Mouse (Mus musculus) kidney, adult 2 months (tissue): ENCODE measurements around the gene Ergic1. TPM values are rescaled to one million over a fixed set of nuclear protein-coding genes. Genes with fewer than 3 reads are reported as not detected.

ENCODE experiments used
- DNase-seq: peaks from one replicate; pipeline ENCODE4 v3.0.0; 2021
- H3K27ac ChIP-seq: fragments of 200-500 bp; 2 replicates; pipeline ENCODE4 v1.5.1; 2012; ENCODE audit warnings: low read depth, low read length, control low read depth, inconsistent platforms; ENCODE audit not compliant: insufficient read depth
- H3K27me3 ChIP-seq: fragments of 200-500 bp; replicated peaks from 2 replicates; pipeline ENCODE4 v1.6.1; 2012; ENCODE audit warnings: mild to moderate bottlenecking, moderate library complexity, low read length, inconsistent platforms; ENCODE audit not compliant: control insufficient read depth, insufficient read depth
- H3K36me3 ChIP-seq: fragments of 200-500 bp; 2 replicates; pipeline ENCODE4 v1.6.1; 2012; ENCODE audit warnings: mild to moderate bottlenecking, moderate library complexity, low read length, inconsistent platforms; ENCODE audit not compliant: control insufficient read depth, insufficient read depth
- H3K4me1 ChIP-seq: fragments of 200-500 bp; 2 replicates; pipeline ENCODE4 v1.6.1; 2011; ENCODE audit warnings: low read length; ENCODE audit not compliant: control insufficient read depth, insufficient read depth
- H3K4me3 ChIP-seq: fragments of 200-500 bp; 2 replicates; pipeline ENCODE4 v1.5.1; 2011; ENCODE audit warnings: mild to moderate bottlenecking, low read depth, low read length, control low read depth; ENCODE audit not compliant: insufficient read depth
- CTCF ChIP-seq: fragments of 200-500 bp; conservative IDR thresholded peaks from 2 replicates; pipeline ENCODE4 v1.5.1; 2011; ENCODE audit warnings: low read depth, mild to moderate bottlenecking, control low read depth, low read length, moderate library complexity, mixed read lengths; ENCODE audit not compliant: insufficient read depth, insufficient read length
- POLR2A ChIP-seq: fragments of 200-500 bp; IDR thresholded peaks from one replicate; pipeline ENCODE4 v1.6.1; 2011; ENCODE audit warnings: low read depth, low read length, control low read depth
- WGBS: fragments of 180-500 bp; shearing (Covaris S2); methylation state at CpG from one replicate; pipeline ENCODE4 v1.1.7; 2018; 5-methylcytosine and 5-hydroxymethylcytosine counted together
- polyA plus RNA-seq: library from polyadenylated mRNA; depleted of rRNA; stranded (reverse); fragments of >200 nt; gene quantifications from 2 replicates; pipeline ENCODE4 v1.2.3, GENCODE M21; 2012

Ergic1 gene
- polyA plus RNA-seq, 1 experiment = 131 TPM

DNA sequence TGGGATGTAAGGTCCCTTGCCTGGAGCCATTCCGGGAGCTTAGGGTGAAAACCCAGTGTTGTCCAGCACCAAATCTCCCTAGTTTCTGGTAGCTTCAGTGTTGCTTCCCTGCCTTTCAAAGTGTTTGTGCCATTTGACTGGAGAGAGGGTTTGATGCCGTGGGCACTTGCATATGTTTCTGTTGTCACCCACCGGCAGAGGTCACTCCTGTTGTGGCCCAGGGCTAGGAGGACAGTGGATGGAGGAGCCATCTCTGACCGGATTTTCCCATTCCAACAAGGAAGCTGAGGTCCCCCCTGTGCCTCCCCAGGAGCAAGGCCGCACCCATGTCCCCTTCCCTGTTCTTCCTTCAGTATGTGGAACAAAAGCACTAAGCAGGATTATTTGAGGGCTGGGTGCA, 128.9 kb downstream of the Ergic1 start:
- Histone ChIP-seq H3K4me1 (peaks cover 19% of the 10 kb centered on the region), H3K4me3 (no peak overlapping the region), H3K27ac (peak overlapping the region; percentile 63; the same call in 1 of the 2 replicates), H3K27me3 (no peaks in the 10 kb centered on the region), H3K36me3 (no peaks in the 10 kb centered on the region)
- WGBS = 78% methylated on average over 5 of the region's 5 CpGs
- no peak for DNase-seq
- no peak for TF ChIP-seq POLR2A
- TF ChIP-seq CTCF = no peak

GRCm38 (mm10) chr17:26691110-26691509, 129.8 kb downstream of the Ergic1 start:
- TF ChIP-seq CTCF (no peak), POLR2A (no peak)
- H3K27ac ChIP-seq = peak overlapping the region; percentile 58
- H3K36me3 ChIP-seq = no peaks in the 10 kb centered on the region
- no peak overlapping the region for H3K4me3 ChIP-seq
- WGBS = 65% methylated on average over 7 of the region's 7 CpGs
- peak; percentile 55 for DNase-seq
- peaks cover 19% of the 10 kb centered on the region for H3K4me1 ChIP-seq
- no peaks in the 10 kb centered on the region for H3K27me3 ChIP-seq

- WGBS = 49% methylated on average over 7 of the region's 7 CpGs
- H3K36me3 ChIP-seq = no peaks in the 10 kb centered on the region
- peak; percentile 51 for DNase-seq
- peak overlapping the region; percentile 80 for H3K27ac ChIP-seq
- H3K4me3 ChIP-seq = no peak overlapping the region
- no peaks in the 10 kb centered on the region for H3K27me3 ChIP-seq
- peaks cover 16% of the 10 kb centered on the region for H3K4me1 ChIP-seq
- TF ChIP-seq POLR2A = no peak
- no peak for TF ChIP-seq CTCF
Measured at GRCm38 (mm10) chr17:26693424-26693823, 132.1 kb downstream of the Ergic1 start.

DNA sequence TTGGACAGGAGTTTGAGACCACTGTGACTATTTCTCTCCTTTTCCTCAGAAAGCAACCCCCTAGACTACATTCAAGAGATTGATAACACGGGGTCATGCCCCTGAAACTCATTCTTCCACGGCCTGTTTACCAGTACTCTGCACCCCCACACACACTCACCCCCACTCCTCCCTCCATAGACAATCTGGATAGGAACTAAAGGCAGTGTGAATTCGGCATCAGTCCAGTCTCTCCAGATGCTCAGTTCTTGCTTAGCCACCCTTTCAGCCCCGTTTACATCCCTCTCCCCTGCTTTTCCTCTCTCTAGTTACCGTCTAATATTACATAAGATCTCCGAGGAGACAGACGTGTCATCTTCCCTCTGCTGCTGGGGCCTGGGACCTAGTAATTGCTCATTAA, 132.9 kb downstream of the Ergic1 start:
- 49% methylated on average over 7 of the region's 7 CpGs for WGBS
- peaks cover 16% of the 10 kb centered on the region for H3K4me1 ChIP-seq
- H3K36me3 ChIP-seq = no peaks in the 10 kb centered on the region
- TF ChIP-seq POLR2A (no peak), CTCF (no peak)
- no peak overlapping the region for H3K27ac ChIP-seq
- H3K27me3 ChIP-seq = no peaks in the 10 kb centered on the region
- no peak overlapping the region for H3K4me3 ChIP-seq
- no peak for DNase-seq

GRCm38 (mm10) chr17:26695193-26695592, 133.9 kb downstream of the Ergic1 start:
- Histone ChIP-seq H3K36me3 (no peaks in the 10 kb centered on the region), H3K4me3 (no peak overlapping the region), H3K4me1 (peaks cover 14% of the 10 kb centered on the region), H3K27ac (no peak overlapping the region), H3K27me3 (no peaks in the 10 kb centered on the region)
- 95% methylated on average over 3 of the region's 3 CpGs for WGBS
- DNase-seq = no peak
- no peak for TF ChIP-seq CTCF
- no peak for TF ChIP-seq POLR2A

- no peak for DNase-seq
- no peak overlapping the region for H3K27ac ChIP-seq
- 0 out of 2 replicates have a peak, but pooled peaks cover under 1% of the 10 kb centered on the region for H3K4me1 ChIP-seq
- H3K4me3 ChIP-seq = no peak overlapping the region
- no peak for TF ChIP-seq POLR2A
- peak; percentile 65 for TF ChIP-seq CTCF
- 87% methylated on average over 5 of the region's 5 CpGs for WGBS
- H3K36me3 ChIP-seq = no peaks in the 10 kb centered on the region; the same call in 1 of the 2 replicates
- no peaks in the 10 kb centered on the region for H3K27me3 ChIP-seq
Measured at GRCm38 (mm10) chr17:26698846-26699245, 137.6 kb downstream of the Ergic1 start.

GRCm38 (mm10) chr17:26699819-26700616, 138.7 kb downstream of the Ergic1 start:
- Histone ChIP-seq H3K36me3 (no peaks in the 10 kb centered on the region; the same call in 1 of the 2 replicates), H3K27ac (no peak overlapping the region), H3K4me1 (no peaks in the 10 kb centered on the region), H3K4me3 (no peak overlapping the region), H3K27me3 (no peaks in the 10 kb centered on the region)
- DNase-seq = peak; percentile 58
- TF ChIP-seq POLR2A (no peak), CTCF (no peak)
- 72% methylated on average over 10 of the region's 10 CpGs for WGBS
